Mouse (Mus musculus): ENCODE measurements around the gene Dyx1c1. TPM values are rescaled to one million over a fixed set of nuclear protein-coding genes. Genes with fewer than 3 reads are reported as not detected.

Gene Dyx1c1
- polyA plus RNA-seq (2017; shearing (Covaris generic)) = 1.1 TPM

GRCm38 (mm10) chr9:72958521-72959450 lies at the start of gene Dyx1c1, which contains the start of gene Gm44503:
Dyx1c1 (plus strand) TSS chr9:72958785.
Gm44503 (plus strand) TSS chr9:72958852.

GRCm38 (mm10) chr9:72925021-72925934 lies 33.3 kb upstream of the Dyx1c1 start, which contains the start of gene Pygo1:
Pygo1 (plus strand) TSS chr9:72925645.

GRCm38 (mm10) chr9:72985250-72986220 lies 26.9 kb downstream of the Dyx1c1 start, which contains the start of the genes Ccpg1os and Ccpg1:
Ccpg1os (minus strand) TSS chr9:72985382.
Ccpg1 (plus strand) TSS chr9:72985429.

Other genes starting within 250 kb of the Dyx1c1 start
- 0.23 TPM for gene Prtg, start 151.9 kb upstream of the Dyx1c1 start, polyA plus RNA-seq (2017; shearing (Covaris generic))
- 0.10 TPM for gene Pygo1, start 33.1 kb upstream of the Dyx1c1 start, polyA plus RNA-seq (2017; shearing (Covaris generic))
- gene Gm44503, start 67 bp downstream of the Dyx1c1 start, polyA plus RNA-seq (2017; shearing (Covaris generic)) = not detected
- gene Ccpg1os, start 26.6 kb downstream of the Dyx1c1 start, polyA plus RNA-seq (2017; shearing (Covaris generic)) = 1.7 TPM
- gene Ccpg1, start 26.6 kb downstream of the Dyx1c1 start, polyA plus RNA-seq (2017; shearing (Covaris generic)) = 116 TPM
- gene Pigb, start 81.6 kb downstream of the Dyx1c1 start, polyA plus RNA-seq (2017; shearing (Covaris generic)) = 12.4 TPM
- 45.8 TPM for gene Rab27a, start 86.1 kb downstream of the Dyx1c1 start, polyA plus RNA-seq (2017; shearing (Covaris generic))
- gene Khdc3, start 143.1 kb downstream of the Dyx1c1 start, polyA plus RNA-seq (2017; shearing (Covaris generic)) = not detected
- gene Gm20509, start 143.7 kb downstream of the Dyx1c1 start, polyA plus RNA-seq (2017; shearing (Covaris generic)) = not detected
- gene Rsl24d1, start 154.6 kb downstream of the Dyx1c1 start, polyA plus RNA-seq (2017; shearing (Covaris generic)) = 50.2 TPM